In the genomic region with DNA sequence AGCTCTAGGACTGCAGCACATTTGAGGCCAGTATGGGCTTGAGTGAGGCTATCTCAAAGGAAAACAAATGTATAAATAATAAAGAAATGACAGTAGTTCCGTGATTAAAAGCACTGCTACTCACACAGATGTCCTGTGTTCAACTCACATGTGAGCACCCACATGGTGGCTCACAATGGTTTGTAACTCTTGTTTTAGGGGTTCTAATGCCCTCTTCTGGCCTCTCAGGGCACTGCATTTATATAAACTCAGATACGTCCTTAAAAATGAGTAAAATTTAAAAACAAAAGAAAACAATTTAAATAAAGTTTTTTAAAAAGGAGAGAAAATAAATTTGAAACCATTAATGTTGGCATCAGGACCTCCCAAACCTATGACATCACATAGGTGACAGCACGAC, we compare ENCODE assay signal across 18 mouse cellular contexts.
A peak's percentile ranks its signal among the peaks of the same experiment; 100 is the strongest.
DNase-seq lines count a peak whose midpoint lies in the region; ATAC-seq and TF ChIP-seq lines count a peak whose summit lies in the region.
"Had no signal": no experiment of that assay in that cellular context is flagged by ENCODE, and none has a peak within 500 bp of the region (broad histone marks: within the 10 kb centered on the region; RNA-seq: fewer than 3 reads in every experiment).

No protein-coding gene starts in this region.

- H3K4me3 ChIP-seq in hindbrain, embryonic 11.5 days (ENCODE audit: low read depth, low read length) = no peak overlapping the region
- no peak overlapping the region for H3K4me3 ChIP-seq in hindbrain, embryonic 12.5 days
- H3K4me3 ChIP-seq in liver, embryonic 14.5 days (ENCODE audit: insufficient read depth in 1 of 2, low read depth in 2 of 2, low read length in 2 of 2) = no peak overlapping the region
- no peak overlapping the region for H3K4me3 ChIP-seq in liver, embryonic 12.5 days
- H3K4me3 ChIP-seq: forebrain, embryonic 12.5 days; gastrocnemius, adult 2 months; heart, embryonic 15.5 days; neural tube, embryonic 12.5 days had no signal

- H3K36me3 ChIP-seq in hindbrain, embryonic 11.5 days (ENCODE audit: control insufficient read depth, insufficient read depth, low read length) = no peaks in the 10 kb centered on the region
- no peaks in the 10 kb centered on the region for H3K36me3 ChIP-seq in hindbrain, embryonic 12.5 days
- H3K36me3 ChIP-seq in liver, embryonic 14.5 days (replicated peaks; ENCODE audit: control insufficient read depth, insufficient read depth, low read depth) = no peaks in the 10 kb centered on the region
- H3K36me3 ChIP-seq in liver, embryonic 12.5 days = no peaks in the 10 kb centered on the region
- H3K36me3 ChIP-seq: forebrain, embryonic 12.5 days; heart, embryonic 15.5 days; neural tube, embryonic 12.5 days had no signal

- H3K9ac ChIP-seq in hindbrain, embryonic 11.5 days (ENCODE audit: low read depth, low read length) = no peak overlapping the region
- no peak overlapping the region for H3K9ac ChIP-seq in hindbrain, embryonic 12.5 days
- no peak overlapping the region for H3K9ac ChIP-seq in liver, embryonic 14.5 days (replicated peaks)
- H3K9ac ChIP-seq in liver, embryonic 12.5 days = no peak overlapping the region
- H3K9ac ChIP-seq: forebrain, embryonic 12.5 days; heart, embryonic 15.5 days; neural tube, embryonic 12.5 days had no signal

- H3K4me1 ChIP-seq in hindbrain, embryonic 11.5 days (replicated peaks; ENCODE audit: control insufficient read depth, insufficient read depth, low read length) = no peaks in the 10 kb centered on the region
- H3K4me1 ChIP-seq in hindbrain, embryonic 12.5 days = no peaks in the 10 kb centered on the region
- no peaks in the 10 kb centered on the region for H3K4me1 ChIP-seq in liver, embryonic 14.5 days (replicated peaks; ENCODE audit: control insufficient read depth in 2 of 2, insufficient read depth in 2 of 2, low read length in 1 of 2)
- H3K4me1 ChIP-seq in liver, embryonic 12.5 days = no peaks in the 10 kb centered on the region
- H3K4me1 ChIP-seq: forebrain, embryonic 12.5 days; heart, embryonic 15.5 days; neural tube, embryonic 12.5 days had no signal

- no peaks in the 10 kb centered on the region for H3K9me3 ChIP-seq in hindbrain, embryonic 11.5 days (ENCODE audit: control insufficient read depth, low read length)
- no peaks in the 10 kb centered on the region for H3K9me3 ChIP-seq in hindbrain, embryonic 12.5 days (replicated peaks)
- H3K9me3 ChIP-seq in liver, embryonic 14.5 days (ENCODE audit: control insufficient read depth, low read length) = no peaks in the 10 kb centered on the region
- H3K9me3 ChIP-seq in liver, embryonic 12.5 days (replicated peaks) = no peaks in the 10 kb centered on the region
- H3K9me3 ChIP-seq: forebrain, embryonic 12.5 days; heart, embryonic 15.5 days; neural tube, embryonic 12.5 days had no signal

- ATAC-seq in hindbrain, embryonic 11.5 days (ENCODE audit: low FRiP score) = no peak
- no peak for ATAC-seq in hindbrain, embryonic 12.5 days (ENCODE audit: low FRiP score)
- no peak for ATAC-seq in liver, embryonic 14.5 days (ENCODE audit: insufficient read depth)
- ATAC-seq in liver, embryonic 12.5 days = no peak
- peak; percentile 77 for ATAC-seq in common myeloid progenitor, adult 5-6 weeks (replicated peaks; ENCODE audit: low read depth, poor library complexity, severe bottlenecking)
- no peak for ATAC-seq in CD4-positive, CD25-positive, alpha-beta regulatory T cell, adult 4 months
- ATAC-seq: intestine, embryonic 16.5 days had no signal

- TF ChIP-seq EP300 in liver, embryonic 14.5 days (IDR thresholded peaks at IDR 0.05; ENCODE audit: low read depth) = no peak

- H3K4me2 ChIP-seq in hindbrain, embryonic 11.5 days (replicated peaks; ENCODE audit: low read depth, low read length) = no peak overlapping the region
- no peak overlapping the region for H3K4me2 ChIP-seq in hindbrain, embryonic 12.5 days (replicated peaks)
- no peak overlapping the region for H3K4me2 ChIP-seq in liver, embryonic 14.5 days (ENCODE audit: low read depth)
- H3K4me2 ChIP-seq in liver, embryonic 12.5 days = no peak overlapping the region
- H3K4me2 ChIP-seq: forebrain, embryonic 12.5 days; heart, embryonic 15.5 days; neural tube, embryonic 12.5 days had no signal

- peak; percentile 8; the same call in 1 of the 2 replicates for TF ChIP-seq CTCF in liver, embryonic 14.5 days (IDR thresholded peaks at IDR 0.05; ENCODE audit: low read depth)

- no peaks in the 10 kb centered on the region for H3K27me3 ChIP-seq in hindbrain, embryonic 11.5 days (ENCODE audit: control insufficient read depth, insufficient read depth, low read length)
- H3K27me3 ChIP-seq in hindbrain, embryonic 12.5 days = no peaks in the 10 kb centered on the region
- H3K27me3 ChIP-seq in liver, embryonic 14.5 days (ENCODE audit: control insufficient read depth, insufficient read depth, low read length) = no peaks in the 10 kb centered on the region
- no peaks in the 10 kb centered on the region for H3K27me3 ChIP-seq in liver, embryonic 12.5 days (replicated peaks)
- H3K27me3 ChIP-seq: forebrain, embryonic 12.5 days; heart, embryonic 15.5 days; neural tube, embryonic 12.5 days had no signal

- DNase-seq in hindbrain, embryonic 11.5 days (ENCODE audit: low spot score) = peak; percentile 17
- DNase-seq in liver, embryonic 14.5 days (ENCODE audit: low read depth in 3 of 3, low spot score in 3 of 3) = no peak
- DNase-seq in induced T-regulatory cell, adult 2 months (ENCODE audit: low read depth) = peak; percentile 1
- DNase-seq: cerebellum, postnatal 10 days; gastrocnemius, adult 2 months; heart, adult 11 months; layer of hippocampus, adult 9-11 months; lung, postnatal 10 days; right cerebral cortex, postnatal 14 days; thymus, postnatal 14 days had no signal

- H3K27ac ChIP-seq in hindbrain, embryonic 11.5 days (ENCODE audit: low read depth, low read length) = no peak overlapping the region
- H3K27ac ChIP-seq in hindbrain, embryonic 12.5 days = no peak overlapping the region
- H3K27ac ChIP-seq in liver, embryonic 14.5 days = no peak overlapping the region
- no peak overlapping the region for H3K27ac ChIP-seq in liver, embryonic 12.5 days
- H3K27ac ChIP-seq: forebrain, embryonic 12.5 days; gastrocnemius, adult 2 months; heart, embryonic 15.5 days; neural tube, embryonic 12.5 days had no signal

- 72% methylated on average over 3 of the region's 3 CpGs for WGBS in hindbrain, embryonic 11.5 days
- WGBS in hindbrain, embryonic 12.5 days = 65% methylated on average over 3 of the region's 3 CpGs
- WGBS in liver, embryonic 14.5 days (ENCODE audit: insufficient replicate concordance) = 42% methylated on average over 3 of the region's 3 CpGs
- WGBS in liver, embryonic 12.5 days (ENCODE audit: insufficient replicate concordance) = 42% methylated on average over 3 of the region's 3 CpGs

Comparison
In these comparisons a context has a peak if more than half of its experiments do, and no peak if none do; other contexts are left out.
1. DNase-seq: peak in hindbrain, embryonic 11.5 days (single experiment) and induced T-regulatory cell, adult 2 months (single experiment); none in liver, embryonic 14.5 days (0 of 3).